Mouse (Mus musculus): ENCODE data around the gene Gnmt.

GRCm38 (mm10) chr17:46728904-46729318 is at the start of gene Gnmt:
- TF ChIP-seq POLR2A (IDR thresholded peaks at IDR 0.05; ENCODE audit: borderline replicate concordance, low read depth, low read length) (no peak), CTCF (IDR thresholded peaks at IDR 0.05; ENCODE audit: low read depth, low read length) (no peak)

Data from bone marrow macrophage, adult 2 months (primary cell).